Mouse (Mus musculus): ENCODE results near the gene Stra6l. TPM values are rescaled to one million over a fixed set of nuclear protein-coding genes. Genes with fewer than 3 reads are reported as not detected.

The Stra6l gene
- total RNA-seq (2023), result under 1 TPM in 1 of 2 experiments, not detected in 1; 0.22 TPM

GRCm38 (mm10) chr4:45848109-45848824, at the start of gene Stra6l:
TSS of gene Stra6l (plus strand) at chr4:45848664.

GRCm38 (mm10) chr4:45798964-45799363, 49.5 kb upstream of the Stra6l start, which contains the start of gene Aldh1b1:
TSS of gene Aldh1b1 (plus strand) at chr4:45799022.

GRCm38 (mm10) chr4:45826275-45827040, 22.0 kb upstream of the Stra6l start, which contains the start of gene Igfbpl1:
TSS of gene Igfbpl1 (minus strand) at chr4:45826923.

GRCm38 (mm10) chr4:45890066-45890761, 41.8 kb downstream of the Stra6l start, which contains the start of gene Ccdc180:
TSS of gene Ccdc180 (plus strand) at chr4:45890303.

Other genes with a start within 250 kb of the Stra6l start
- gene Aldh1b1, start 49.6 kb upstream of the Stra6l start, total RNA-seq (2023), result 1 to 10 TPM; 7.3 to 8.3 TPM
- gene Igfbpl1, start 21.7 kb upstream of the Stra6l start, total RNA-seq (2023), result not detected
- gene Ccdc180, start 41.6 kb downstream of the Stra6l start, total RNA-seq (2023), result 1 to 10 TPM; 2.2 TPM
- 10 to 100 TPM; 37.8 to 42.1 TPM for gene Tdrd7, start 116.7 kb downstream of the Stra6l start, total RNA-seq (2023)
- 1 to 10 TPM in 1 of 2 experiments, under 1 TPM in 1; 0.33 to 2.3 TPM for gene Tmod1, start 190.3 kb downstream of the Stra6l start, total RNA-seq (2023)

Data from neutrophil, adult 59 days (primary cell).